Mouse (Mus musculus) forebrain, postnatal 0 days (tissue): ENCODE measurements around the gene 2310034G01Rik. TPM values are rescaled to one million over a fixed set of nuclear protein-coding genes. Genes with fewer than 3 reads are reported as not detected.

Source experiments
- ATAC-seq: fragments of 200-750 bp; cut with Nextera tagmentation; 2 replicates; pipeline ENCODE4 v1.8.0; 2017; ENCODE audit warnings: mild to moderate bottlenecking, moderate library complexity
- DNase-seq: peaks from one replicate; pipeline ENCODE4 v3.0.0-alpha.2; 2015
- H3K27ac ChIP-seq: fragments of 300-500 bp; sonication (generic); 2 replicates; pipeline ENCODE4 v1.5.1; 2014; ENCODE audit warnings: low read depth, mild to moderate bottlenecking, antibody characterized with exemption, low read length, moderate library complexity, mixed read lengths
- H3K27me3 ChIP-seq: fragments of 300-500 bp; sonication (generic); 2 replicates; pipeline ENCODE4 v1.6.1; 2014; ENCODE audit warnings: mild to moderate bottlenecking, low read length, mixed read lengths; ENCODE audit not compliant: insufficient read depth
- H3K36me3 ChIP-seq: fragments of 300-500 bp; sonication (generic); 2 replicates; pipeline ENCODE4 v1.6.1; 2014; ENCODE audit warnings: mild to moderate bottlenecking, moderate library complexity; ENCODE audit not compliant: insufficient read depth
- H3K4me1 ChIP-seq: fragments of 300-500 bp; sonication (generic); 2 replicates; pipeline ENCODE4 v1.6.1; 2014; ENCODE audit warnings: antibody characterized with exemption; ENCODE audit not compliant: insufficient read depth
- H3K4me2 ChIP-seq: fragments of 300-500 bp; sonication (generic); 2 replicates; pipeline ENCODE4 v1.6.1; 2014; ENCODE audit warnings: low read depth, mild to moderate bottlenecking, moderate library complexity
- H3K4me3 ChIP-seq: fragments of 300-500 bp; sonication (generic); 2 replicates; pipeline ENCODE4 v1.5.1; 2014; ENCODE audit warnings: low read depth, low read length, mixed read lengths
- H3K9ac ChIP-seq: fragments of 300-500 bp; sonication (generic); 2 replicates; pipeline ENCODE4 v1.6.1; 2014; ENCODE audit warnings: mild to moderate bottlenecking
- H3K9me3 ChIP-seq: fragments of 300-500 bp; sonication (generic); 2 replicates; pipeline ENCODE4 v1.6.1; 2016; ENCODE audit warnings: low read length
- CTCF ChIP-seq: sonication (generic); IDR thresholded peaks from 2 replicates; pipeline ENCODE4 v1.5.1; 2016; ENCODE audit warnings: antibody characterized with exemption, control low read depth, low read depth
- WGBS: fragments of 180-500 bp; shearing (Covaris S2); extraction: QIAGEN DNeasy Blood & Tissue Kit; methylation state at CpG from one replicate; pipeline ENCODE4 v1.1.7; 2014; 5-methylcytosine and 5-hydroxymethylcytosine counted together
- polyA plus RNA-seq: library from polyadenylated mRNA; unstranded; fragments of >200 nt; fragmentation: Nextera tagmentation; extraction: Ambion mirVana; gene quantifications from 2 replicates; pipeline ENCODE4 v1.2.1, GENCODE M21; 2015
- total RNA-seq: library from RNA; depleted of rRNA; stranded (reverse); fragments of >200 nt; gene quantifications from 2 replicates; pipeline ENCODE4 v1.2.3, GENCODE M21; 2014

Gene 2310034G01Rik
- total and polyA plus RNA-seq, 2 experiments from 2014 or later, result 2.3 to 4.3 TPM

DNA sequence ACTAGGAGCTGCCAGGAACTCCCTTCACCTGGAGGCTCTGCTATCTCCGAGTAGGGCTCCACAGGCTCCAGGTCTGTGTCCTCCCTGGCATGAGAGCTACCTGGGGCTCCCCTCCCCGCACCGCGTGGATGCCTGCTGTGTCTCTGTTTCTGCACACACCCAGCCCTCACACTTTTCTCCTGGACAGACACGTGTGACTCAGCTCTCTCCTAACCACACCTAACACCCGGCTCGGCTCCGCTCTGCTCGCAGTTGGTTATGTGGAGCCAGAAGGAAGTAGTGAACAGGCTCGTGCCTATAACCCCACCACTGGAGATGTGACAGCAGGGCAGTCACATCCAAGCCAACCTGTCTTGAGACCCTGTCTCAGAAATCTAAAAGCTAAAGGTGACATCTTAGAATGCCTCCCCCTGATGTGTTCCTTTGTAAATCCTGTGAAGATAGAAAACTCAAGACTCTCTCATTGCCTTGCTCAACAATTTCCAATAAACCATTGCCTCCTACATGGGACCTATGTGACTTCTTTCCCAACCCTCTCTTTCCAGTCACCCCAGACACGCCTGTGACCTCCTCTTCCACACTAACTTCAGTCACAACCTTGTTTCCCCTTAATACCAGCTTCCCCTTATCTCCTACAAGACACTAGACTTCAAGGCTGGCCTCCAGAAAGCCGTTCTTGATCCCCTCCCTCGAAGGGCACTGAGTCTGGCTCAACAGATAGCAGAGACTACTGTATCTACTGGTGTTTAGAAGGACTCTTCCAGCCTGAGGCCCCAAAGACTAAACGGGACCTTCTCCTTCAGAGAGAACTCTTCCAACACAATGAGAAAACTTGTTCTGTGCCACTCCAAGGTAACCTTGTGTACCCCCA lies 35.0 kb downstream of the 2310034G01Rik start:
- H3K27me3 ChIP-seq, result 0 out of 2 replicates have a peak, but pooled peaks cover 17% of the 10 kb centered on the region
- 51% methylated on average over 14 of the region's 14 CpGs for WGBS

DNA sequence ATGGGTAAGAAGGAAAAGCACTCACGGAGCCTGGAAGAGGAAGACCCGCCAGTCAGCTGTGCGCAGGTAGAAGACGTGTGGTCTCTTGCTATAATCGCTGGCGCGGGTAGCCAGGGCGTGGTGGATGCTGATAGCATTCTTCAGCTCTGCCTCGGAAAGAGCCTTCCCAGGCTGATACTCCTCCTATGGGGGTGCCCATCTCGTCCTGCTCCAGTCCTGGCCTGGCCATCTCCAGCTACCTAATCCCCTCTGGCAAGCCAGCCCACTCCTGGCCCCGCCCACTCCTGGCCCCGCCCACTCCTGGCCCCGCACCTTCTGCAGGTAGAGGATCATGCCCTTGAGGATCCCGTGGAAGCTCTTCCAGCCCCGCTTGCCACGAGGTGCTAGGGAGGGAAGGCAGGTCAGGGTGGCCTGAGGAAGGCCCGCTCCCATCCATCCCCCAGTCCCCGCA lies 35.9 kb downstream of the 2310034G01Rik start:
- Histone ChIP-seq H3K27me3 (0 out of 2 replicates have a peak, but pooled peaks cover 17% of the 10 kb centered on the region), H3K27ac (no peak overlapping the region), H3K4me3 (no peak overlapping the region), H3K4me1 (peaks cover 16% of the 10 kb centered on the region), H3K4me2 (no peak overlapping the region), H3K9me3 (no peaks in the 10 kb centered on the region), H3K36me3 (peaks cover 36% of the 10 kb centered on the region), H3K9ac (no peak overlapping the region)
- TF ChIP-seq CTCF, result no peak
- DNase-seq, result no peak
- no peak for ATAC-seq
- 19% methylated on average over 18 of the region's 18 CpGs for WGBS

More for the DNA sequence above, 35.0 kb downstream of the 2310034G01Rik start:
- Histone ChIP-seq H3K4me3 (no peak overlapping the region), H3K36me3 (peaks cover 36% of the 10 kb centered on the region), H3K9me3 (no peaks in the 10 kb centered on the region), H3K9ac (no peak overlapping the region), H3K4me2 (no peak overlapping the region), H3K4me1 (peaks cover 16% of the 10 kb centered on the region), H3K27ac (no peak overlapping the region)
- no peak for TF ChIP-seq CTCF
- no peak for DNase-seq
- no peak for ATAC-seq

DNA sequence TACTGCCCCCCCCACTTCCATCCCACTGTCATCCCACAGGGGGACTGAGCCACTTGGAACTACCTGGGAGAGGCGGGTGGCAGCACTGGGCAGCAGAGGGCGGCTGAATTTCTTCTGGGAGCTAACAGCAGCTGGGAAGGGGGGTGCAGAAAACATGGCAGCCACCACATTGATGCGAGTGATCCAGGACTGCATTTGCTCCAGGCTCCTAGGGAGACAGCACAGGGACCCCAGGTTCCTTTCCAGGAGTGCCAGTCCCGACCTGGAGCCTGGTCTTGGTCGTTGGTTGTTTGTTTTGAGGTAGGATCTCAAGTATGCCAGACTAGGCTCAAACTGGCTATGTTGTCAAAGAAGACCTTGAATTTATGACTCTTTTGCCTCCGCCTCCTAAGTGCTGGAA lies 36.5 kb downstream of the 2310034G01Rik start:
- DNase-seq (no peak), ATAC-seq (no peak)
- Histone ChIP-seq H3K36me3 (peaks cover 36% of the 10 kb centered on the region), H3K4me3 (no peak overlapping the region), H3K4me2 (no peak overlapping the region), H3K4me1 (peaks cover 12% of the 10 kb centered on the region), H3K9ac (no peak overlapping the region), H3K27ac (no peak overlapping the region), H3K27me3 (0 out of 2 replicates have a peak, but pooled peaks cover 17% of the 10 kb centered on the region), H3K9me3 (no peaks in the 10 kb centered on the region)
- TF ChIP-seq CTCF, result no peak
- WGBS, result 73% methylated on average over 6 of the region's 6 CpGs

DNA sequence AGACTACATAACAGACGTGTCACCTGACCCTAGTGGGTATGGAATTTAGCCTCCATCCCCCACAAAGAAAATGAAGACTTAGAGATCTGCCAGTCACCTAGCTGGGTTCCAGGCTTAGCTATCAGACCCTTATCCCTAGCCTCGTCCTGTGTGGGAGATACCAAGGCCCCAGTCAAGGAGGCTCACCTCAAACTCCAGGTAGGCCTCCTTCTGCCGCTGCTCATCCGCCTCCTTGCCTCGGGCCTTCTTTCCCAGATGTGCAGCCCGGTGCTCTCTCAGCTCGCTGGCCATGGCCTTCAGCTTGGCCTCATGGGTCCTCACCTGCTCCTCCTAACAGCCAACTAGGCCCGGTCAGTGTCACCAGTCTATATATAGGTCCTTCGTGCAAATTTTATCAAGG lies 37.0 kb downstream of the 2310034G01Rik start:
- ATAC-seq (no peak), DNase-seq (no peak)
- H3K36me3 ChIP-seq, result peaks cover 36% of the 10 kb centered on the region
- H3K4me1 ChIP-seq, result peaks cover 8% of the 10 kb centered on the region; the same call in 1 of the 2 replicates
- no peak overlapping the region for H3K9ac ChIP-seq
- WGBS, result 86% methylated on average over 9 of the region's 9 CpGs
- H3K27ac ChIP-seq, result no peak overlapping the region
- H3K4me3 ChIP-seq, result no peak overlapping the region
- H3K9me3 ChIP-seq, result no peaks in the 10 kb centered on the region
- H3K4me2 ChIP-seq, result no peak overlapping the region
- 0 out of 2 replicates have a peak, but pooled peaks cover 17% of the 10 kb centered on the region for H3K27me3 ChIP-seq
- no peak for TF ChIP-seq CTCF

DNA sequence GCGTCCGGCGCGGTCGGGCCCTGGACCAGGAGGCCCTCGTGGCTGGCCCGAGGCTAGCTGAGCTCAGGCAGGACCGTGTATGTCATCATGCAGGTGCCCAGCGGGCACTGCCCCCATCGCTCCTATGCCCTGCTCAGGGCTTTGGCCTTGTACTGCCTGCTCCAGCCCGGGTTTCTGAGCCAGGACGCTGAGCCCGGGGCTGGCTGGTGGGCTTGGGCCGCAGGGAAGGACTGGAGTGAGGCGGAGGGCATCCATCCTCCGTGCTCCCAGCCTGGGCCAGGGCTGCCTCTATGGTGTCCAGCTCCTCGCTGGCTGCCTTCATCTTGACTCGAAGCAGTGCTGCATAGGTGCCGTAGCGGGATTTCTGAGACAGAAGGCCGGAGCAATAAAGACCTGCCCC lies 37.5 kb downstream of the 2310034G01Rik start:
- Histone ChIP-seq H3K36me3 (peaks cover 36% of the 10 kb centered on the region), H3K27me3 (0 out of 2 replicates have a peak, but pooled peaks cover 17% of the 10 kb centered on the region), H3K27ac (no peak overlapping the region), H3K9me3 (no peaks in the 10 kb centered on the region), H3K9ac (no peak overlapping the region), H3K4me3 (no peak overlapping the region), H3K4me1 (peaks cover 8% of the 10 kb centered on the region; the same call in 1 of the 2 replicates), H3K4me2 (no peak overlapping the region)
- DNase-seq, result no peak
- 92% methylated on average over 21 of the region's 21 CpGs for WGBS
- no peak for ATAC-seq
- no peak for TF ChIP-seq CTCF

DNA sequence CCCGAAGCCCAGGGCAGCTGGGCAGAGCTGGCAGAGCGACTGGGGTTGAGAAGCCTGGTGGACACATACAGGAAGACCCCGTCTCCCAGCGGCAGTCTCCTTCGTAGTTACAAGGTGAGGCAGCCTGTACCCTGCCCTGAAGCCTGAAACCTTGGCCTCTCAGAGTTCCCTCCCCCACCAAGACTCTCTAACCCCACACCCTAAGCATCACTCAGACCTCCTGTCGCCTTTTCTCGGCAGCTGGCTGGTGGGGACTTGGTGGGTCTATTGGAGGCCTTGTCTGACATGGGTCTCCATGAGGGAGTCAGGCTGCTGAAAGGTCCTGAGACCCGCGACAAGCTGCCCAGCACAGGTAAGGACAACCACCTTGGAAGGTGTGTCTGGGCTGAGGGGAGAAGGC lies 38.8 kb downstream of the 2310034G01Rik start:
- peaks cover 36% of the 10 kb centered on the region for H3K36me3 ChIP-seq
- DNase-seq (no peak), ATAC-seq (no peak)
- no peak overlapping the region for H3K4me3 ChIP-seq
- H3K9me3 ChIP-seq, result no peaks in the 10 kb centered on the region
- no peak for TF ChIP-seq CTCF
- H3K4me1 ChIP-seq, result peaks cover under 1% of the 10 kb centered on the region; the same call in 1 of the 2 replicates
- 85% methylated on average over 9 of the region's 9 CpGs for WGBS
- peaks cover 12% of the 10 kb centered on the region; the same call in 1 of the 2 replicates for H3K27me3 ChIP-seq
- no peak overlapping the region for H3K27ac ChIP-seq
- H3K4me2 ChIP-seq, result no peak overlapping the region
- no peak overlapping the region for H3K9ac ChIP-seq

DNA sequence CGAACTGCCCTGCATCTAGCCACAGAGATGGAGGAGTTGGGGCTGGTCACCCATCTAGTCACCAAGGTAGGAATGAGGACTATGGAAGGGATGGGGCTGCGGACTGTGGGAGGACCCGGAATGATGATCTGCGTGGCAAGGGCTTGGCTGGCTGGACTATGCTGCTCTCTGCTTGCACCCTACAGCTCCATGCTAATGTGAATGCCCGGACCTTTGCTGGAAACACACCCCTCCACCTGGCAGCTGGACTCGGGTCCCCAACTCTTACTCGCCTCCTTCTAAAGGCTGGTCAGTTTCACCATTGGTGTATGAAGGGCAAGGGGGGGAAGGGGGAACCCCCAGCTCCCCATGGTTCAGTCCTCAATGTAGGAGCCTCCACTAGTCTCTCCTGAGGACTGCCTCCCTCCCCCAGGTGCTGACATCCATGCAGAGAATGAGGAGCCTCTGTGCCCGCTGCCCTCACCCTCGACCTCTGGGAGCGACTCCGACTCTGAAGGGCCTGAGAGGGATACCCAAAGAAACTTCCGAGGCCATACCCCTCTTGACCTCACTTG lies 39.7 kb downstream of the 2310034G01Rik start:
- 91% methylated on average over 12 of the region's 12 CpGs for WGBS
- Histone ChIP-seq H3K9ac (no peak overlapping the region), H3K4me2 (no peak overlapping the region), H3K4me1 (no peaks in the 10 kb centered on the region), H3K36me3 (peaks cover 36% of the 10 kb centered on the region), H3K9me3 (no peaks in the 10 kb centered on the region), H3K4me3 (no peak overlapping the region), H3K27ac (no peak overlapping the region), H3K27me3 (peaks cover 6% of the 10 kb centered on the region)
- DNase-seq, result no peak
- TF ChIP-seq CTCF, result no peak
- ATAC-seq, result no peak
